Mouse (Mus musculus) cerebellum, adult 2 months (tissue): ENCODE measurements around the gene Rbfox1.

Source experiments
- CTCF ChIP-seq: fragments of 200-500 bp; IDR thresholded peaks from 2 replicates; pipeline ENCODE4 v1.5.1; 2011; ENCODE audit warnings: low read depth, mild to moderate bottlenecking, control low read depth, low read length, moderate library complexity, borderline replicate concordance; ENCODE audit not compliant: insufficient read depth
- POLR2A ChIP-seq: fragments of 200-500 bp; IDR thresholded peaks from 2 replicates; pipeline ENCODE4 v1.6.1; 2011; ENCODE audit warnings: low read length, control low read depth, borderline replicate concordance; ENCODE audit not compliant: insufficient read depth

DNA sequence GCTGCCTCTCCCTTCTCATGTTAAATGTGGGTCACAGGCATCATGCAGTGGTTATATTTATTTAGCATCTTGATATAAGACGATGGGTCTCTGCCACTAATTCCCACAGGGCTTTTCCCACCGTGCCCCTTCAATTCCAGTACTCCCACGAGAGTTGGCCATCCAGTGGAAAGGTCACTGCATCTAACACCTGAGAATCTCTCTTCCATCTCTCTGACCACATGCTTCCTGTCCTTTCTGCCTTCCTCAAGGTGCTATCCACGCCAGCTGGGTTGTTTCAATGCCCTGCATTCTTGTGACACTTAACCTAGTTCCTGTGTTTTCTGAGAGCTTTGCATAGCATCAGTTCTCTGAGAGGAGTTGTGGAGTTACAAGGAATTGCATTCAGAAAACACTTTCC, 1112.0 kb downstream of the Rbfox1 start:
- TF ChIP-seq POLR2A = no peak
- no peak for TF ChIP-seq CTCF
